Mouse (Mus musculus) embryonic facial prominence, embryonic 12.5 days (tissue): ENCODE results near the gene Selenon. TPM values are rescaled to one million over a fixed set of nuclear protein-coding genes. Genes with fewer than 3 reads are reported as not detected.

Source experiments
- ATAC-seq: fragments of 200-750 bp; cut with Nextera tagmentation; 2 replicates; pipeline ENCODE4 v1.8.0; 2017; ENCODE audit not compliant: insufficient number of reproducible peaks, insufficient read depth, low FRiP score, low TSS enrichment
- H3K27ac ChIP-seq: fragments of 300-500 bp; sonication (generic); 2 replicates; pipeline ENCODE4 v1.5.1; 2016; ENCODE audit warnings: mild to moderate bottlenecking
- H3K27me3 ChIP-seq: fragments of 300-500 bp; sonication (generic); 2 replicates; pipeline ENCODE4 v1.6.1; 2016; ENCODE audit warnings: mild to moderate bottlenecking, moderate library complexity
- H3K36me3 ChIP-seq: fragments of 300-500 bp; sonication (generic); 2 replicates; pipeline ENCODE4 v1.6.1; 2016; ENCODE audit warnings: mild to moderate bottlenecking
- H3K4me1 ChIP-seq: fragments of 300-500 bp; sonication (generic); 2 replicates; pipeline ENCODE4 v1.6.1; 2016
- H3K4me2 ChIP-seq: fragments of 300-500 bp; sonication (generic); replicated peaks from 2 replicates; pipeline ENCODE4 v1.6.1; 2016; ENCODE audit warnings: mild to moderate bottlenecking, moderate library complexity
- H3K4me3 ChIP-seq: fragments of 300-500 bp; sonication (generic); 2 replicates; pipeline ENCODE4 v1.5.1; 2016; ENCODE audit warnings: mild to moderate bottlenecking
- H3K9ac ChIP-seq: fragments of 300-500 bp; sonication (generic); 2 replicates; pipeline ENCODE4 v1.6.1; 2016; ENCODE audit warnings: mild to moderate bottlenecking, moderate library complexity
- H3K9me3 ChIP-seq: fragments of 300-500 bp; sonication (generic); 2 replicates; pipeline ENCODE4 v1.6.1; 2016; ENCODE audit warnings: mild to moderate bottlenecking, moderate library complexity
- WGBS: fragments of 180-500 bp; shearing (Covaris S2); methylation state at CpG from one replicate; pipeline ENCODE4 v1.1.7; 2016; 5-methylcytosine and 5-hydroxymethylcytosine counted together
- polyA plus RNA-seq: library from polyadenylated mRNA; unstranded; fragments of >200 nt; fragmentation: Nextera tagmentation; extraction: Ambion mirVana; gene quantifications from 2 replicates; pipeline ENCODE4 v1.2.1, GENCODE M21; 2016

Gene Selenon
- polyA plus RNA-seq, 1 experiment from 2014 or later: 27.3 TPM

- Histone ChIP-seq H3K36me3 (peaks cover 10% of the 10 kb centered on the region; the same call in 1 of the 2 replicates), H3K27ac (no peak overlapping the region), H3K9ac (no peak overlapping the region), H3K4me2 (no peak overlapping the region), H3K4me3 (no peak overlapping the region), H3K4me1 (peaks cover 6% of the 10 kb centered on the region), H3K27me3 (no peaks in the 10 kb centered on the region), H3K9me3 (no peaks in the 10 kb centered on the region)
- ATAC-seq: no peak
- 79% methylated on average over 8 of the region's 8 CpGs for WGBS
Measured at GRCm38 (mm10) chr4:134516981-134517380, 35.0 kb downstream of the Selenon start.

DNA sequence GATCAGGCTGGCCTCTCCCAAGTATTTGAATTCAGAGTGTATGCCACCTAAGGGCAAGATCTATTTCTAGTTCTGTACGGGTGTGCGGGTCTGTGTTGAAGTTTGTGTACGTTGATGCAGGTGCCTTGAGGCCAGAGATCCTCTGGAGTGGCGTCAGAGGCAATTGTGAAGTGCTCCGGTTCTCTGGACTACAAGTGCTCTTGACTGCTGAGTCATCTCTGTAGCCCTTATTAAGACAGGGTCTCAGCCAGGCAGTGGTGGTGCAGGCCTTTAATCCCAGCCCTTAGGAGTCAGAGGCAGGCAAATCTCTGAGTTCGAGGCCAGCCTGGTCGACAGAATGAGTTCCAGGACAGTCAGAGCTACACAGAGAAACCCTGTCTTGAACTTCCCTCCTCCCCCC, 36.4 kb downstream of the Selenon start:
- Histone ChIP-seq H3K27me3 (no peaks in the 10 kb centered on the region), H3K4me3 (no peak overlapping the region), H3K9ac (no peak overlapping the region), H3K4me2 (no peak overlapping the region), H3K4me1 (peaks cover 19% of the 10 kb centered on the region), H3K9me3 (no peaks in the 10 kb centered on the region), H3K27ac (no peak overlapping the region), H3K36me3 (no peaks in the 10 kb centered on the region)
- ATAC-seq: no peak
- WGBS: 81% methylated on average over 7 of the region's 7 CpGs

- no peak for ATAC-seq
- Histone ChIP-seq H3K4me2 (no peak overlapping the region), H3K4me1 (peaks cover 19% of the 10 kb centered on the region), H3K27me3 (no peaks in the 10 kb centered on the region), H3K27ac (no peak overlapping the region), H3K36me3 (no peaks in the 10 kb centered on the region), H3K9me3 (no peaks in the 10 kb centered on the region), H3K9ac (no peak overlapping the region), H3K4me3 (no peak overlapping the region)
- WGBS: 92% methylated on average over 11 of the region's 11 CpGs
Measured at GRCm38 (mm10) chr4:134514309-134514930, 37.5 kb downstream of the Selenon start.

DNA sequence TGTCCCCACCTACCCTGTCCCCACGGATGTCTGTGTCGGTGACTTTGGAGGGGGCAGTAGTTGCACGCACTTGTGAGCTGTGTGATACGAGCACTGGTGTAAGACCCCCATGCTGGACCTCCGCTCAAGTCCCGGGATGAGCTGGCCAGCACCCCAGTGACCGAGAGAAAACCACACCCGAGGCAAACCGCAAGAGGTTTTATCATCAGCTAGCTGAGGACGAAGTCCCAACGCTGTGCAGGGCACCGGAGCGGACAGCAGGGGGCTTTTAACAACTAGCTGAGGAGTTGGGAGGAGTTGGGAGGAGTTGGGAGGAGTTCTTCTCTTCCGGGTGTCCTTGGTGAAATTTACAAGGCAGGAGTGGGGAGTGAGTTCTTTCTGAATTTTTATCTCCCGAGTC, 39.2 kb downstream of the Selenon start:
- Histone ChIP-seq H3K27me3 (no peaks in the 10 kb centered on the region), H3K4me1 (peaks cover 19% of the 10 kb centered on the region), H3K36me3 (no peaks in the 10 kb centered on the region), H3K4me3 (0 out of 2 replicates have a peak overlapping the region, but pooled peaks have one; percentile 13), H3K9ac (no peak overlapping the region), H3K4me2 (peak overlapping the region; percentile 42), H3K27ac (no peak overlapping the region), H3K9me3 (no peaks in the 10 kb centered on the region)
- 33% methylated on average over 15 of the region's 15 CpGs for WGBS
- ATAC-seq: 0 out of 2 replicates have a peak, but pooled peaks have one; percentile 18

GRCm38 (mm10) chr4:134511730-134512129, 40.2 kb downstream of the Selenon start:
- no peak overlapping the region for H3K27ac ChIP-seq
- no peaks in the 10 kb centered on the region for H3K36me3 ChIP-seq
- H3K9ac ChIP-seq: peak overlapping the region; percentile 67
- peaks cover 19% of the 10 kb centered on the region for H3K4me1 ChIP-seq
- H3K4me2 ChIP-seq: peak overlapping the region; percentile 90
- WGBS: 75% methylated on average over 6 of the region's 6 CpGs
- H3K27me3 ChIP-seq: no peaks in the 10 kb centered on the region
- H3K9me3 ChIP-seq: no peaks in the 10 kb centered on the region
- peak overlapping the region; percentile 60 for H3K4me3 ChIP-seq
- ATAC-seq: no peak

GRCm38 (mm10) chr4:134510845-134511411, 41.0 kb downstream of the Selenon start, which contains the start of gene Aunip:
Aunip (plus strand) TSS chr4:134510999.
- peak; percentile 91 for ATAC-seq
- H3K4me1 ChIP-seq: peaks cover 19% of the 10 kb centered on the region
- H3K9me3 ChIP-seq: no peaks in the 10 kb centered on the region
- under 1% methylated on average over 42 of the region's 42 CpGs for WGBS
- H3K4me2 ChIP-seq: peak within 1 kb of the TSS; percentile 90
- no peaks in the 10 kb centered on the region for H3K27me3 ChIP-seq
- peak within 1 kb of the TSS; percentile 67; the same call in 1 of the 2 replicates for H3K27ac ChIP-seq
- no peaks in the 10 kb centered on the region for H3K36me3 ChIP-seq
- H3K4me3 ChIP-seq: peak within 1 kb of the TSS; percentile 60
- H3K9ac ChIP-seq: peak within 1 kb of the TSS; percentile 67

DNA sequence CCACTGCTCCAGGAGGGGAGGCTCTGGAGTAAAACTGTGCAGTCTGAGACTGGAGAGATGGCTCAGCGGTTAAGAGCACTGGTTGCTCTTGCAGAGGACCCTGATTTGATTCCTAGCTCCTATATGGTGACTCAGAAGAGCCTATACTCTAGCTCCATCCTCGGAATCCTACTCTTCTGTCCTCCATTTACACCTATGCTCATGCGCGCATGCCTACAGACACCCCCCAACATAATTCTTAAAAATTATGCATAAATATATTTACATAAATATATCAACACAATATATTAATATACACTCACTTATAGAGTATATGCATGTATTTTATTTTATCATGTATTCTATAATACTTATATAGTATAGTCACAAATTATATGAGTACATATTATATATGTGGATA, 41.6 kb downstream of the Selenon start:
- peaks cover 19% of the 10 kb centered on the region for H3K4me1 ChIP-seq
- ATAC-seq: peak; percentile 8; the same call in 1 of the 2 replicates
- 78% methylated on average over 4 of the region's 4 CpGs for WGBS
- H3K27me3 ChIP-seq: no peaks in the 10 kb centered on the region
- H3K4me2 ChIP-seq: peak overlapping the region; percentile 90; the same call in 1 of the 2 replicates
- H3K9me3 ChIP-seq: no peaks in the 10 kb centered on the region
- H3K27ac ChIP-seq: no peak overlapping the region
- no peak overlapping the region for H3K9ac ChIP-seq
- H3K36me3 ChIP-seq: no peaks in the 10 kb centered on the region
- no peak overlapping the region for H3K4me3 ChIP-seq

- Histone ChIP-seq H3K4me3 (no peak overlapping the region), H3K27me3 (no peaks in the 10 kb centered on the region), H3K9ac (no peak overlapping the region), H3K9me3 (no peaks in the 10 kb centered on the region), H3K4me2 (no peak overlapping the region), H3K4me1 (peaks cover 10% of the 10 kb centered on the region), H3K27ac (no peak overlapping the region), H3K36me3 (no peaks in the 10 kb centered on the region)
- 89% methylated on average over 19 of the region's 19 CpGs for WGBS
- no peak for ATAC-seq
Measured at GRCm38 (mm10) chr4:134506713-134507112, 45.3 kb downstream of the Selenon start.

DNA sequence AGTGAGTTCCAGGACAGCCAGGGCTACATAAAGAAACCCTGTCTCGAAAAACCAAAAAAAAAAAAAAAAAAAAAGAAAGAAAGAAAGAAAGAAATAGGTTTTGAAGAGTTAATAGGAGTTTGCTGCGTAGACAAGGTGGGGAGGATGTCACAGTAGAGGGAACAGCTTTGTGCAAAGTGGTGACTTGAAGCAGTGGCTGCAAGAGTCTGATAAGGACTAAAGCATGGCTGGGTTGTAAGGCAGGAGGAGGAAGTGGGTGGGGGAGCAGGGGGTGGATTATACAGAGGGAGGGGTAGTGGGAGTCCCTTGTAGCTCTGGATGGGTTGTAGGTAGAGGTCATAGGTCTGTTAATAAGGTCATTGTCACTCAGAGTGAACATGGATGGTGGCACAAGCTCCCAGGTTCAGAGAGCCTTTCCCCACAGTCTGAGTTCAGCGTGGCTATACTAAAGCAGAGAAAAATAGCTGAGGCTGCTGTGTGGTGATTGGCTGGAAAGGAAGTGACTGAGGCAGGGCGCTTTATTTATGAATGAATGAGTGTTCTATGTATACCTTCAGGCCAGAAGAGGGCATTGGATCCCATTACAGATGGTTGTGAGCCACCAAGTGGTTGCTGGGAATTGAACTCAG, 45.9 kb downstream of the Selenon start:
- no peak for ATAC-seq
- 81% methylated on average over 4 of the region's 4 CpGs for WGBS
- no peak overlapping the region for H3K27ac ChIP-seq

DNA sequence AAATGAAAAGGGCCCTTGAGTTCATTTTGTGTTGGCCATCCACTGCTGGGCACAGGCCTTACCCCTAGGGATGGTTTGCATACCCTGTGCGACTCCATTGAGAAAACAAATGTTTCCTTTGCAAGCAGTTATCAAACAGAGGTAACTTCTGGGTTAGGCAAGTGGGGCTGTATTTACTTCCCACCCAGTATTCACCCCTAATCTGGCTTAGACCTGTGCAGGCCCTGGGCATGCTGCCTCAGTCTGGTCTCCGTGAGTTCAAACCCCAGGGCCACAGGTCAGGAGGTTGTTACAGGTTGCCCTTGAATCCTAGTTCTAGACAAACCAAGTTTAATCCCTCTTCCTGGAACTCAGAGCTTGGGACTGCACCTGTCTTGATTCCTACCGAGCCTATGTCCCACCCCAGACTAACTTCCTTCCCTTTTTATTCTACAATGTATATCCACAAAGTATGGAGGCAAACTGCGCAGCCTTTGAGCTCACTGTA, 46.6 kb downstream of the Selenon start:
- no peak for ATAC-seq
- Histone ChIP-seq H3K4me2 (no peak overlapping the region), H3K27me3 (no peaks in the 10 kb centered on the region), H3K9ac (no peak overlapping the region), H3K4me3 (no peak overlapping the region), H3K4me1 (no peaks in the 10 kb centered on the region), H3K27ac (no peak overlapping the region), H3K9me3 (no peaks in the 10 kb centered on the region), H3K36me3 (no peaks in the 10 kb centered on the region)
- WGBS: 78% methylated on average over 4 of the region's 4 CpGs

More for the DNA sequence above, 45.9 kb downstream of the Selenon start:
- Histone ChIP-seq H3K9me3 (no peaks in the 10 kb centered on the region), H3K4me3 (no peak overlapping the region), H3K27me3 (no peaks in the 10 kb centered on the region), H3K4me1 (peaks cover 4% of the 10 kb centered on the region; the same call in 1 of the 2 replicates), H3K4me2 (no peak overlapping the region), H3K36me3 (no peaks in the 10 kb centered on the region), H3K9ac (no peak overlapping the region)

GRCm38 (mm10) chr4:134503686-134504357, 48.1 kb downstream of the Selenon start:
- Histone ChIP-seq H3K27me3 (no peaks in the 10 kb centered on the region), H3K9ac (no peak overlapping the region), H3K4me1 (no peaks in the 10 kb centered on the region), H3K27ac (no peak overlapping the region), H3K9me3 (no peaks in the 10 kb centered on the region), H3K4me2 (no peak overlapping the region), H3K36me3 (no peaks in the 10 kb centered on the region), H3K4me3 (no peak overlapping the region)
- no peak for ATAC-seq
- WGBS: 73% methylated on average over 4 of the region's 4 CpGs
